Mouse (Mus musculus) liver, postnatal 0 days (tissue): ENCODE measurements at regions not wholly inside any gene's neighbourhood (a gene's known extent, or its start where the extent isn't known, plus 50 kb on each side); places are given as distances from the start of the nearest gene placed in this dataset.

Experiments used
- CTCF ChIP-seq: sonication (generic); IDR thresholded peaks from 2 replicates; pipeline ENCODE4 v1.5.1; 2016; ENCODE audit warnings: antibody characterized with exemption, low read depth
- EP300 ChIP-seq: IDR thresholded peaks from 2 replicates; pipeline ENCODE4 v1.6.1; 2016; ENCODE audit warnings: antibody characterized with exemption, low read depth, mild to moderate bottlenecking

- TF ChIP-seq CTCF (no peak), EP300 (no peak)
These were observed 391.1 kb upstream of the Xrcc4 start for GRCm38 (mm10) chr13:90480484-90480883.
